Mouse (Mus musculus) right cerebral cortex, postnatal 4 days (tissue): Measurements from ENCODE around the gene Il1f10.
A peak's percentile ranks its signal among the peaks of the same experiment; 100 is the strongest.

Experiments used
- DNase-seq: peaks from one replicate; pipeline ENCODE4 v3.0.0-alpha.2; 2022

The Il1f10 gene

GRCm38 (mm10) chr2:24290896-24291295 lies at the start of gene Il1f10:
Il1f10 (plus strand) TSS chr2:24291196.
- no peak for DNase-seq

GRCm38 (mm10) chr2:24267503-24267902 lies 23.5 kb upstream of the Il1f10 start:
- no peak for DNase-seq

DNA sequence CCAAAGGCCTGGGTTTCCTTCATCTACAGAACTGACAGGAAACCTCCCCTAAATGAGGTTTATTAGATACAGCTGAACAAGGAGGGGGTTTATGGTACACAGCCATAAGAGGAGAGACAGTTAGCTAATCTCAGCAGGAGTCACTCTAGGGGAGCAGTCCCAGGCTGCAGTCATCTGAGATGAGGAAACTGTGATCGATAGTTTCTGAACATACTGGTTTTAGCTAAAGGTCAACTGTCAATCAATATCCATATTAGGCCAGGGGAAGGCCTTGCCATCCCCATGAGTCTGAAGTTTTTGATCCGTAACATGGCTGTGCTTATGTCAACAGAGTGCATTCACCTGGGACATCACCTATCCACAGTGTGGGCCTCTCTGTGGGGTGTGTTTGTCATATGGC lies 17.4 kb upstream of the Il1f10 start:
- no peak for DNase-seq

DNA sequence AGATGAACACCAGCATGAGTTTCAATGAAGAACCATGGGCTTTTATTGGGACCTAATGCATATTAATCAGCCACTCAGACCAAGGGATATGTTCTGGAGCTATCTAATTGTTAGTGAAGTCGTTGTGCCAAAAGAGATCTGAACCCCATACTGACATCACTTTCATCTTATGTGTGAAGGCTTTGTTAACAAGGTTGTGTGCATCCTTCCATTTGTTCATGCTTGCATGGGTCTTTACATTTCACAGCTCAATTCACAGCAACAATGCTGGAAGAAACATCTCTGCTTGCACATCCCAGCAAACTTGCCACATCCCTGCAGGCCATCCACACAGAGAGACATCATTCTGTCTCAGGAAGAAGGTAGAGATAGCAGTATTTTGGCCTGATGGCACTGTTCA lies 15.8 kb upstream of the Il1f10 start:
- DNase-seq, result no peak

- DNase-seq, result no peak
Observed at GRCm38 (mm10) chr2:24276654-24277053, 14.3 kb upstream of the Il1f10 start, which contains the start of gene Il1f5. Il1f5 (plus strand) TSS chr2:24276954.

DNA sequence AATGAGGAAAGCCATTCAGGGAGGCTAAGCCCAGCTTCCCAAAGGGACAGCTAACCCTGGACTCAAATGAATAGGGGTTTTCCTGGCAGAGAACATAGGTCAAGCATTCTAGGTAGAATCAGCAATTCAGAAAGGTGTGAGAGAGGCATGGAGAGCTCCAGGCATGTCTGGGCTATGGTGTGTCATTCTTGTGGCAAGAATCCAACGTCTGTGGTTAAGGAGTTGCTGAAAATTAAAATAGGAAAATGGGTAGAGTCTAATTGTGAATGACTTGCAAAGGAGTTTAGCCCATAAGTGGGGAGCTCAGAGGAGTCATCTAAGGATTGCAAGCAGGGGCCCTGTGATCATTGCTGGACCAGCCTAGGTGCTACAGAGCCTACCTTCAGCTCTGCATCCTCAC lies 3.6 kb downstream of the Il1f10 start:
- no peak for DNase-seq

DNA sequence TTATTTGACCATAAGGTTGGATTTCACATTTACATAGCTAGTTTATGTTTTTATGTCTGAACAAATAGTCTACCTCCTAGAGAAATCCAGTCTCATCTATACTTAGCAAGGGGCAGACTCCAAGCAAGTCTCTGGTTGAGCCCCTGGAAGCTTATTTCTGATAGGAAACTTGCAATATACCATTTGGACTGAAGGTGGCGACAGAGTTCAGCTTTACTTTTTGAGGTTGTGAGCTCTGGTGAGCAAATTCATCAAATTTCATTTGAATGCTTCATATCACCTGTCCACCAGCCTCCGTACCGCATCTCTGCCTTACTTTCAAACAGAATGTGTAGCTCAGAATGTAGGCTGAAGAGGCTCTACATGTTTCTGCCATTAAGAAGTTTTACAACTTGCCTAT lies 5.8 kb downstream of the Il1f10 start:
- peak; percentile 46 for DNase-seq

DNA sequence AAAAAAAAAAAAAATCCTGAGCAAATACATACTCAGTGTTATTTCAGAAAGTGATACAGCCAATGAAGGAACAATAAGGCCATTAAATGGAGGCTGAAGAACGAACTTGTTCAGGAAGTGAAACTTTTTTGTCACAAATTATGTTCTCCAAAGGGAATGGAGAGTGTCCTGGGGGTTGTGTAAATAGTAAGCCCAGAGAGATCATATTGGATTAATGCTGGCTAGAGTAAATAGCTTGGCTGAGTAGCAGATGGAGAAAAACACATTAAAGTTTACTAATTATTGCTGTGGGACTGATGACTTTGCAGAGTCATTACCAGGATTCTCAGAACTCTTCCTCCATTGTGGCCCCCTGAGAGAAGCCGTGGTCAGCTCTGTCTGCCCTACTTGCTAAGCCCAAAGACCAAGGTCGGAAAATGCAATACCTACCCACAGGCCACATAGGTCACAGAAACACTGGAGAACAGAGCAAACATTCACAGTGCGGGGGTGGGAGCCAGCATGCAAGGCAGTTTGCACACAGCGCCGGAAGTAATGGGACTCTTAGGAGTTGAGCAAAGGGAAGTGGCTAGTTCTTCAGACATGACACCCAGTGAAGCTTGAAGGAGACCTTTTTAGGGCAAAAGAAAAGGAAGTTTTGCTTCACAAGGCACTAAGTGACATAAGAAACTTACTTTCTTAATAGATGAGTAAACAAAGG lies 20.5 kb downstream of the Il1f10 start:
- DNase-seq, result no peak

- no peak for DNase-seq
Observed at GRCm38 (mm10) chr2:24316919-24317318, 25.9 kb downstream of the Il1f10 start.

DNA sequence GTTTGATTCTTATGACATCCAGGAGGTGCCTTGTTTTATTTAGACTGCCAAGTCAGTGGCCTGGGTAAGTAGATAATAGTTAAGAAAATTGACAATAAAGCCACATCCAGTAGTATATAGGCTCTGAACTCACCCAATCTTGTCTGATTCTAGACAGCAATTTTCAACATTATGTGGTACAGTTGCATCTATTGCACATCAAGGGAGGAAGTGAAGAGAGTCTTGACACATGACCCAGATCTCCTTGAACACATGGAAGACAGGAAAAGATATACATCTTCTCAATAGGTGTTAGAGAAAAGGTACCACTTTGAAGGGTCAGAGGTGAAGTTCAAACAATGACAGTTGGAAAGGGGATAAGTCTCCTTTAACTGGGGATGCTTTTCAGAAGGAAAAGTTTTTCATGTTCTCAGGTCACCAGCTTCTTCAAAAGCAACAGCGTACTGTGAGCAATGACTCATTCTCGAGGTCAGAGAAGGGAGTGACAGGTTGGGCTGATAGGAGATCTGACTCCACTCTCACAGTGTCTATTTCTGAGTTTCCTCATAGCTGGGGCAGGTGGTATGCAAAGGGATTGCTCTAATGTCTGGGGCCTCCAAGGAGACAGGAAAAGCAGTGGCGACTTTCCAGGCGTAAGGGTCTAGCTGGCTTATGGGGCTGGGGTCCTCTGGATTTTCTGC lies 27.1 kb downstream of the Il1f10 start:
- no peak for DNase-seq

DNA sequence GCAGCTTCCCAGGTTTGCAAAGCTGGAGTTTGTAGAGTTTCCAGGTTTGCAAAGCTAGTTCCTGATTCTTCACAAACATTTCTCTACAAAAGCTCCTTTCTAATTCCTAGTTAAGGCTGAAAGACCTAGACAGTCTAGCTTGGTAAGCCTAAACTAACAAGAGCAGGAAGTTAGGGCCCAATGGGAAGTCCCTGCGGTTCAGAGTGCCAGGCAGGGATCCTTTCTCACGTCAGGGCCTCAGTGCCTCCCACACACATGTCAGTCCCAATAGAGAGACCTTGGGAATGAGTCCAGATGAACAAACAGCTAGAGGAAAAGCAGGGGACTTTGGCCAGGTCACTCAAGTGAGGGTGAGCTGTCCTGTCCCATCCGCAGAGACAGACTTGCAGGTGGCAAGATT lies 44.3 kb downstream of the Il1f10 start:
- no peak for DNase-seq

DNA sequence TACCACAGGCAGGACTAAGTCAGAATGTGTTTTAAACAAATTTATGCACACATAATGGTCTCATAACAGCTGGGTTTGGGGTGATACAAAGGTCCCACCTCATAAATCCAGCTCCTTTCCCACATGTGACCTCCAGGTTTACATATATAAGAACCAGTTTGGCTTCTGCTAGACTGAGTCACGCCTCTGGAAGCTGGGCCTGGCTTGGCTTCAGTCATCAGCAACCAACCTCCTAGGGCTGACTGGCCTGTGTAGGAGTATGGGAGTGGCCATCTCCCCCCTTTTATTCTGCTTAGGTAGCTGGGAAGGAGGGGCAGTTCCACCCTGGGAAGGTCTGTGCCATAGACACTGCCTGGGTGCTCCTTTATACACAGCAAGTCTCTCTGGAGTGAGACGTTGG lies 45.5 kb downstream of the Il1f10 start, which contains the start of gene Il1rn:
TSS of gene Il1rn (plus strand) at position 309 of the 400 bp plus-strand sequence.
- DNase-seq, result no peak

- DNase-seq, result no peak
Observed at GRCm38 (mm10) chr2:24341395-24341885, 50.4 kb downstream of the Il1f10 start.
